Mouse (Mus musculus) stomach, embryonic 15.5 days (tissue): Measurements from ENCODE around the gene Kcnj1. TPM values are rescaled to one million over a fixed set of nuclear protein-coding genes. Genes with fewer than 3 reads are reported as not detected.
A peak's percentile ranks its signal among the peaks of the same experiment; 100 is the strongest.

Experiments used
- ATAC-seq: fragments of 200-750 bp; cut with Nextera tagmentation; 2 replicates; pipeline ENCODE4 v1.8.0; 2017; ENCODE audit warnings: low read depth, moderate number of reproducible peaks, moderate TSS enrichment; ENCODE audit not compliant: insufficient read depth, low FRiP score
- H3K27ac ChIP-seq: fragments of 300-500 bp; sonication (generic); 2 replicates; pipeline ENCODE4 v1.5.1; 2015; ENCODE audit warnings: mild to moderate bottlenecking, inconsistent platforms
- H3K27me3 ChIP-seq: fragments of 300-500 bp; sonication (generic); replicated peaks from 2 replicates; pipeline ENCODE4 v1.6.1; 2015; ENCODE audit warnings: inconsistent platforms
- H3K36me3 ChIP-seq: fragments of 300-500 bp; sonication (generic); 2 replicates; pipeline ENCODE4 v1.6.1; 2015; ENCODE audit warnings: inconsistent platforms
- H3K4me1 ChIP-seq: fragments of 300-500 bp; sonication (generic); 2 replicates; pipeline ENCODE4 v1.6.1; 2015; ENCODE audit warnings: inconsistent platforms
- H3K4me2 ChIP-seq: fragments of 300-500 bp; sonication (generic); 2 replicates; pipeline ENCODE4 v1.6.1; 2015; ENCODE audit warnings: mild to moderate bottlenecking, inconsistent platforms
- H3K4me3 ChIP-seq: fragments of 300-500 bp; sonication (generic); replicated peaks from 2 replicates; pipeline ENCODE4 v1.5.1; 2015; ENCODE audit warnings: inconsistent platforms
- H3K9ac ChIP-seq: fragments of 300-500 bp; sonication (generic); 2 replicates; pipeline ENCODE4 v1.6.1; 2015; ENCODE audit warnings: inconsistent platforms
- H3K9me3 ChIP-seq: fragments of 300-500 bp; sonication (generic); 2 replicates; pipeline ENCODE4 v1.6.1; 2016; ENCODE audit warnings: inconsistent platforms
- WGBS: fragments of 180-500 bp; shearing (Covaris S2); methylation state at CpG from one replicate; pipeline ENCODE4 v1.1.7; 2015; 5-methylcytosine and 5-hydroxymethylcytosine counted together
- polyA plus RNA-seq: library from polyadenylated mRNA; unstranded; fragments of >200 nt; fragmentation: Nextera tagmentation; extraction: Ambion mirVana; gene quantifications from 2 replicates; pipeline ENCODE4 v1.2.1, GENCODE M21; 2015

Kcnj1 gene
- polyA plus RNA-seq, 1 experiment from 2014 or later, result not detected

GRCm38 (mm10) chr9:32360770-32361169 is 11.5 kb upstream of the Kcnj1 start:
- no peak overlapping the region for H3K27ac ChIP-seq
- ATAC-seq, result no peak
- no peaks in the 10 kb centered on the region for H3K9me3 ChIP-seq
- WGBS, result 53% methylated on average over 1 of the region's 1 CpGs
- H3K36me3 ChIP-seq, result no peaks in the 10 kb centered on the region
- H3K4me3 ChIP-seq, result no peak overlapping the region
- no peak overlapping the region for H3K9ac ChIP-seq
- no peak overlapping the region for H3K4me2 ChIP-seq
- no peaks in the 10 kb centered on the region for H3K4me1 ChIP-seq
- no peaks in the 10 kb centered on the region for H3K27me3 ChIP-seq

- no peaks in the 10 kb centered on the region for H3K27me3 ChIP-seq
- H3K9me3 ChIP-seq, result no peaks in the 10 kb centered on the region
- WGBS, result 30% methylated on average over 2 of the region's 2 CpGs
- no peaks in the 10 kb centered on the region for H3K4me1 ChIP-seq
- no peak for ATAC-seq
- no peak overlapping the region for H3K9ac ChIP-seq
- no peaks in the 10 kb centered on the region for H3K36me3 ChIP-seq
- no peak overlapping the region for H3K4me3 ChIP-seq
- no peak overlapping the region for H3K4me2 ChIP-seq
- no peak overlapping the region for H3K27ac ChIP-seq
Measured at GRCm38 (mm10) chr9:32368812-32369211, 3.5 kb upstream of the Kcnj1 start.

- H3K9ac ChIP-seq, result no peak overlapping the region
- no peak for ATAC-seq
- no peak overlapping the region for H3K27ac ChIP-seq
- no peaks in the 10 kb centered on the region for H3K36me3 ChIP-seq
- WGBS, result 38% methylated on average over 6 of the region's 6 CpGs
- no peaks in the 10 kb centered on the region for H3K9me3 ChIP-seq
- no peak overlapping the region for H3K4me2 ChIP-seq
- H3K4me3 ChIP-seq, result no peak overlapping the region
- H3K27me3 ChIP-seq, result no peaks in the 10 kb centered on the region
- H3K4me1 ChIP-seq, result no peaks in the 10 kb centered on the region
Measured at GRCm38 (mm10) chr9:32369388-32369787, 2.9 kb upstream of the Kcnj1 start.

- WGBS, result 87% methylated on average over 6 of the region's 6 CpGs
- Histone ChIP-seq H3K4me2 (no peak overlapping the region), H3K9ac (no peak overlapping the region), H3K4me3 (no peak overlapping the region), H3K27ac (no peak overlapping the region), H3K36me3 (no peaks in the 10 kb centered on the region), H3K4me1 (no peaks in the 10 kb centered on the region), H3K9me3 (no peaks in the 10 kb centered on the region), H3K27me3 (no peaks in the 10 kb centered on the region)
- ATAC-seq, result no peak
Measured at GRCm38 (mm10) chr9:32373656-32374055, 1.4 kb downstream of the Kcnj1 start.

- no peak overlapping the region for H3K4me3 ChIP-seq
- no peak overlapping the region for H3K4me2 ChIP-seq
- H3K9me3 ChIP-seq, result no peaks in the 10 kb centered on the region
- H3K9ac ChIP-seq, result no peak overlapping the region
- H3K4me1 ChIP-seq, result no peaks in the 10 kb centered on the region
- H3K27ac ChIP-seq, result no peak overlapping the region
- H3K36me3 ChIP-seq, result no peaks in the 10 kb centered on the region
- no peak for ATAC-seq
- H3K27me3 ChIP-seq, result no peaks in the 10 kb centered on the region
- WGBS, result 71% methylated on average over 7 of the region's 7 CpGs
Measured at GRCm38 (mm10) chr9:32376031-32376430, 3.7 kb downstream of the Kcnj1 start.

GRCm38 (mm10) chr9:32376863-32377590 is 4.7 kb downstream of the Kcnj1 start:
- no peak for ATAC-seq

GRCm38 (mm10) chr9:32384906-32385305 is 12.6 kb downstream of the Kcnj1 start:
- no peaks in the 10 kb centered on the region for H3K4me1 ChIP-seq
- no peak overlapping the region for H3K9ac ChIP-seq
- WGBS, result 87% methylated on average over 4 of the region's 4 CpGs
- no peaks in the 10 kb centered on the region for H3K36me3 ChIP-seq
- H3K9me3 ChIP-seq, result no peaks in the 10 kb centered on the region
- H3K4me3 ChIP-seq, result no peak overlapping the region
- no peak overlapping the region for H3K4me2 ChIP-seq
- H3K27me3 ChIP-seq, result no peaks in the 10 kb centered on the region
- no peak overlapping the region for H3K27ac ChIP-seq
- no peak for ATAC-seq

More at GRCm38 (mm10) chr9:32376863-32377590, 4.7 kb downstream of the Kcnj1 start:
- H3K4me3 ChIP-seq, result no peak overlapping the region
- H3K4me2 ChIP-seq, result no peak overlapping the region
- H3K27me3 ChIP-seq, result no peaks in the 10 kb centered on the region
- H3K4me1 ChIP-seq, result no peaks in the 10 kb centered on the region
- H3K36me3 ChIP-seq, result no peaks in the 10 kb centered on the region
- H3K9ac ChIP-seq, result no peak overlapping the region
- no peaks in the 10 kb centered on the region for H3K9me3 ChIP-seq
- H3K27ac ChIP-seq, result no peak overlapping the region
- WGBS, result 73% methylated on average over 5 of the region's 5 CpGs

- no peaks in the 10 kb centered on the region for H3K9me3 ChIP-seq
- WGBS, result 86% methylated on average over 1 of the region's 1 CpGs
- no peaks in the 10 kb centered on the region for H3K36me3 ChIP-seq
- no peak overlapping the region for H3K9ac ChIP-seq
- H3K4me1 ChIP-seq, result no peaks in the 10 kb centered on the region
- H3K4me3 ChIP-seq, result no peak overlapping the region
- no peak overlapping the region for H3K27ac ChIP-seq
- no peak for ATAC-seq
- H3K27me3 ChIP-seq, result no peaks in the 10 kb centered on the region
- no peak overlapping the region for H3K4me2 ChIP-seq
Measured at GRCm38 (mm10) chr9:32388120-32388519, 15.8 kb downstream of the Kcnj1 start.

- 80% methylated on average over 5 of the region's 5 CpGs for WGBS
- ATAC-seq, result no peak
- no peak overlapping the region for H3K9ac ChIP-seq
- no peaks in the 10 kb centered on the region for H3K9me3 ChIP-seq
- H3K4me1 ChIP-seq, result no peaks in the 10 kb centered on the region
- no peaks in the 10 kb centered on the region for H3K27me3 ChIP-seq
- H3K4me3 ChIP-seq, result no peak overlapping the region
- no peaks in the 10 kb centered on the region for H3K36me3 ChIP-seq
- no peak overlapping the region for H3K4me2 ChIP-seq
- no peak overlapping the region for H3K27ac ChIP-seq
Measured at GRCm38 (mm10) chr9:32391092-32391491, 18.8 kb downstream of the Kcnj1 start.

- WGBS, result 81% methylated on average over 9 of the region's 9 CpGs
- no peak for ATAC-seq
Measured at GRCm38 (mm10) chr9:32391701-32392100, 19.4 kb downstream of the Kcnj1 start.

GRCm38 (mm10) chr9:32392716-32393115 is 20.4 kb downstream of the Kcnj1 start:
- H3K27ac ChIP-seq, result no peak overlapping the region
- no peaks in the 10 kb centered on the region for H3K4me1 ChIP-seq
- H3K9me3 ChIP-seq, result no peaks in the 10 kb centered on the region
- H3K27me3 ChIP-seq, result no peaks in the 10 kb centered on the region
- no peak for ATAC-seq
- H3K36me3 ChIP-seq, result no peaks in the 10 kb centered on the region
- H3K4me2 ChIP-seq, result no peak overlapping the region
- no peak overlapping the region for H3K4me3 ChIP-seq
- no peak overlapping the region for H3K9ac ChIP-seq
- 79% methylated on average over 6 of the region's 6 CpGs for WGBS

More at GRCm38 (mm10) chr9:32391701-32392100, 19.4 kb downstream of the Kcnj1 start:
- Histone ChIP-seq H3K4me1 (no peaks in the 10 kb centered on the region), H3K36me3 (no peaks in the 10 kb centered on the region), H3K27ac (no peak overlapping the region), H3K4me2 (no peak overlapping the region), H3K27me3 (no peaks in the 10 kb centered on the region), H3K9me3 (no peaks in the 10 kb centered on the region), H3K9ac (no peak overlapping the region), H3K4me3 (no peak overlapping the region)

- H3K4me2 ChIP-seq, result no peak overlapping the region
- H3K9ac ChIP-seq, result no peak overlapping the region
- no peak for ATAC-seq
- H3K36me3 ChIP-seq, result no peaks in the 10 kb centered on the region
- no peak overlapping the region for H3K27ac ChIP-seq
- no peaks in the 10 kb centered on the region for H3K4me1 ChIP-seq
- WGBS, result 68% methylated on average over 4 of the region's 4 CpGs
- H3K27me3 ChIP-seq, result no peaks in the 10 kb centered on the region
- no peaks in the 10 kb centered on the region for H3K9me3 ChIP-seq
- no peak overlapping the region for H3K4me3 ChIP-seq
Measured at GRCm38 (mm10) chr9:32394761-32395161, 22.5 kb downstream of the Kcnj1 start.

GRCm38 (mm10) chr9:32400212-32400611 is 27.9 kb downstream of the Kcnj1 start:
- Histone ChIP-seq H3K4me3 (no peak overlapping the region), H3K27me3 (no peaks in the 10 kb centered on the region), H3K36me3 (no peaks in the 10 kb centered on the region), H3K4me2 (no peak overlapping the region), H3K9ac (no peak overlapping the region), H3K4me1 (0 out of 2 replicates have a peak, but pooled peaks cover 5% of the 10 kb centered on the region), H3K27ac (0 out of 2 replicates have a peak overlapping the region, but pooled peaks have one; percentile 37), H3K9me3 (no peaks in the 10 kb centered on the region)
- WGBS, result 23% methylated on average over 2 of the region's 2 CpGs
- ATAC-seq, result no peak
